Mouse (Mus musculus): ENCODE results near the gene Pcbp4. TPM values are rescaled to one million over a fixed set of nuclear protein-coding genes. Genes with fewer than 3 reads are reported as not detected.

The Pcbp4 gene
- total RNA-seq (2021) = 100 to 1,000 TPM; 151 to 170 TPM
- long read RNA-seq, experiment 1, transcript Pcbp4-201 (13 exons, 2,035 nt) = major isoform, 126 of 182 reads
- long read RNA-seq, experiment 1, partial matches to known transcripts = 22 of 182 reads
- long read RNA-seq, experiment 1, other reads (novel, unspliced or antisense) = 34 of 182 reads
- long read RNA-seq, experiment 2, transcript Pcbp4-201 (13 exons, 2,035 nt) = major isoform, 106 of 166 reads
- long read RNA-seq, experiment 2, partial matches to known transcripts = 17 of 166 reads
- long read RNA-seq, experiment 2, other reads (novel, unspliced or antisense) = 43 of 166 reads

GRCm38 (mm10) chr9:106453271-106454070 is at the start of gene Pcbp4:
Gene Pcbp4, plus strand, starts transcription at chr9:106453291.
- intact Hi-C loops (cut with DNase I) = no loop called here
- DNase-seq (ENCODE audit: low spot score in 2 of 2) = peak in 1 of 2 experiments; percentile 56

- DNase-seq (ENCODE audit: low spot score in 2 of 2) = no peak
- intact Hi-C loops (cut with DNase I) = no loop called here
These were observed 47.8 kb upstream of the Pcbp4 start for GRCm38 (mm10) chr9:106405275-106405674.

- intact Hi-C loops (cut with DNase I) = no loop called here
- no peak for DNase-seq (ENCODE audit: low spot score in 2 of 2)
These were observed 46.5 kb upstream of the Pcbp4 start for GRCm38 (mm10) chr9:106406443-106407078.

DNA sequence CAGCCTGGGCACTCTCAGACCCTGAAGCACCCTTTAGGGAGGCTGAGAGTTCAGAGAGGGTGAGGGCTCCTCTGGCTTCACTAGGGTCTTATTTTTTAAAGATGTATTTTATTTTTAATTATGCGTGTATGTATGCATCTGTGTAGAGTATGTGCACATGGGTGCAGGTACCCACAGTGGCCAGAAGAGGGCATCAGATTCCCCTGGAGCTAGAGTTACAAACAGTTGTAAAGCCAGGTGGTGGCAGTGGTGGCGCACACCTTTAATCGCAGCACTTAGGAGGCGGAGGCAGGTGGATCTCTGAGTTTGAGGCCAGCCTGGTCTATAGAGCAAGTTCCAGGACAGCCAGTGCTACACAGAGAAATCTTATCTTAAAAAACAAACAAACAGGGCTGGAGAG is 44.0 kb upstream of the Pcbp4 start:
- intact Hi-C loops (cut with DNase I) = no loop called here
- DNase-seq (ENCODE audit: low spot score in 2 of 2) = no peak

- intact Hi-C loops (cut with DNase I) = no loop called here
- DNase-seq (ENCODE audit: low spot score in 2 of 2) = no peak
These were observed 42.9 kb upstream of the Pcbp4 start for GRCm38 (mm10) chr9:106410086-106410650.

DNA sequence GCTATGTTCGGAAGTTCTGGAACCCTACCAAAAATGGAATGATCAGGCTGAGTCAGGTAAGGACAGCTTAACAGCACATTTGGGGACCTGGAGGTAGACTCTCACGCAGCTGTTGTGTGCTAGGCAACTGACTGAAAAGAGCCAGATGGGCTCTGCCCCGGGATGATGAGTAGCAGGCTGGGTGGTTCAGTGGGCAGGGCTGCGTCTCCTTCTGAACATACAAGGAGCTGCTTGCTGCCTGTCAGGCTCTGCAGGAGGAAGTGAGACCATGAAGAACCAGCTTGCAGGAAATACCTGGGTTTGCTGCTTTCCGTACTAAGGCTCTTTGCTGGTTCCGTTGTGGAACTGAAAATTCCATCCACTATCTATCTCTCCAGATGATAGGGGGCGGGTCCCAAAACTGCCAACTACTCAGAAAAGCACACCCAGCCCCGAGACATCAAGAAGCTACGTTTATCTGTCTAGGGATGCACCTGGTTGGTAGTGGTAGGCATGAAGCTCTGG is 41.9 kb upstream of the Pcbp4 start:
- peak; percentile 72 to 80 for DNase-seq (ENCODE audit: low spot score in 2 of 2)
- intact Hi-C loops (cut with DNase I) = no loop called here

GRCm38 (mm10) chr9:106411729-106412128 is 41.4 kb upstream of the Pcbp4 start:
- intact Hi-C loops (cut with DNase I) = no loop called here

GRCm38 (mm10) chr9:106412210-106412609 is 40.9 kb upstream of the Pcbp4 start:
- intact Hi-C loops (cut with DNase I) = no loop called here
- DNase-seq (ENCODE audit: low spot score in 2 of 2) = no peak

More at GRCm38 (mm10) chr9:106411729-106412128, 41.4 kb upstream of the Pcbp4 start:
- DNase-seq (ENCODE audit: low spot score in 2 of 2) = no peak

- DNase-seq (ENCODE audit: low spot score in 2 of 2) = no peak
- intact Hi-C loops (cut with DNase I) = no loop called here
These were observed 39.5 kb upstream of the Pcbp4 start for GRCm38 (mm10) chr9:106413606-106414005.

DNA sequence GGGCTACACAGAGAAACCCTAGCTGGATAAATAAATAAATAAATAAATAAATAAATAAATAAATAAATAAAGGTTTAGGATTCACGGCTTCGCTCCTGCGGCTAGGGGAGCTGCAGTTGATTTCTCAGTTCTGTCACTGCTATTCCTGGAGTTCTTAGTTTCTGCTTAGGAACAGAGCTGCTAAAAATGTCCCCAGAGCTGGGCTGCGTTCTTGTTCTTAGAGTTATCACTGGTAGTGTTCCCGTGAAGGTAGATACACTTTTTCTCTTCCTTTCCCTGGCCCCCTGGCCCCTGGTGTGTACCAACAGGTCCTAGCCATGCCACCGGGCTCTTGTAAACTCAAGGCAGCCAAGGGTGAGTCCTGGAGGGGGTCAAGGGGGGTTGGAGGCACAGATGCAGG is 36.3 kb upstream of the Pcbp4 start:
- DNase-seq (ENCODE audit: low spot score in 2 of 2) = peak; percentile 60 to 68
- intact Hi-C loops (cut with DNase I) = no loop called here

DNA sequence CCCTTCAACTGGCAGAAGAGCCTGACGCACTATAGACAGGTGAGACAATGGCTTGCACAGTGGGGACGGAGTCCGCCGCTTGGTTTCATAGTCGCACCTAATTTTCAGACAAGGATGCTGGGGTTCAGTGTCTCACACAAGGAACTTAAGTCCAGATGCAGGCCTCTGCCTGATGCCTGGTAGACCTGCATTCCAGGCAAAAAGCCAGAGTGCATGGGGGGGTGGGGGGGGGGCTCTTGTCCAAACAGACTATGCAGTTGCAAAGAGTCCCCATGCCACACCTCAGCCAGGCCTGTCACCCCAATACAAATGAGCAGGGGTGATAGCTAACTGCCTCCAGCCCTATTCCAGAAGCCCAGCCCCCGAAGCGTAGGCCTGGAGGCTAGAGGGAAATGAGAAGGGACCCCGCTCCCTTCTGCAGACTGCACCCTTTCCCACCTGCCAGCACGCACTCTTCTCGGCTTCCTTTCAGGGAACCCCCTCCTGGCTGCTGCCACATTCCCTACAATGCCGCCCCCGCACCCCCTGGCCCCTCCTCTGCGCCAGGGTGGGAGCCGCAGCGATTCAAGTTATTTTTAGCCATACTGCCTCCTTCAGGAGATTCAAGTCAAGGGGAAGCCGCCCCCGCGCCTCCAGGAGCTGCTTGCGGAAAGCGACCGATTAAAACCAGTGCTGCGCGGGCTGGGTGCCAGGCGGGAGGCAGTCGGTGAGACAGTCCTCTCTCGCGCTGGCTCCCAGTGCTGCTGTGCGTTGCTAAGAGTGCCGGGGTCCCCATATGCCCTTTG is 35.1 kb upstream of the Pcbp4 start:
- peak; percentile 97 to 98 for DNase-seq (ENCODE audit: low spot score in 2 of 2)
- intact Hi-C loops (cut with DNase I) = no loop called here

DNA sequence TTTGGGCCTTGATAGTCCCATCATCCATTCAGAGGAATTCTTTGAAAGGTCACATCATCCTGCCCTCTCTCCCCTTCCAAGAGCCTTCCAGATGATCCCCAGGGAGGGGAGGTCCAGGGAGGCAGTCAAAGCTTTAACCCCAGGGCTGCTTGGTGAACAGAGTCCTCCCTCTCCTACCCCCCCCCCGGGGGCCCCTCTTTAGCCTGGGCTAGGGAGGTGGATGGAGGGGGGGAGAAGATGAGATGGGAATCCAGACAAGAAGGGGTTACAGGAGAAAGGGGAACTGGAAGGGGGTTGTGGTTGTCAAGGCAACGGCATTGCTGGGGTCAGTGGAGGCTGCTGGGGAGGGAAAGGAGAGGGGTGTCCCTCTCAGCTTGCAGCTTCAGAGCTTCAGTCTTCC is 32.5 kb upstream of the Pcbp4 start:
- intact Hi-C loops (cut with DNase I) = loop anchor here (1.0 to 10.0 kb wide), 4 partner anchors 52 to 216 kb away; partner anchors contain the start of genes Dusp7 and Twf2
- DNase-seq (ENCODE audit: low spot score in 2 of 2) = no peak

GRCm38 (mm10) chr9:106421033-106421864 is 31.8 kb upstream of the Pcbp4 start:
- intact Hi-C loops (cut with DNase I) = loop anchor here (1.0 to 10.0 kb wide), 4 partner anchors 52 to 216 kb away; partner anchors contain the start of genes Dusp7 and Twf2
- no peak for DNase-seq (ENCODE audit: low spot score in 2 of 2)

- intact Hi-C loops (cut with DNase I) = loop anchor here (1.0 to 10.0 kb wide), 4 partner anchors 53 to 217 kb away; partner anchors contain the start of genes Dusp7 and Twf2
- peak; percentile 93 to 94 for DNase-seq (ENCODE audit: low spot score in 2 of 2)
These were observed 31.3 kb upstream of the Pcbp4 start for GRCm38 (mm10) chr9:106421865-106422160.

DNA sequence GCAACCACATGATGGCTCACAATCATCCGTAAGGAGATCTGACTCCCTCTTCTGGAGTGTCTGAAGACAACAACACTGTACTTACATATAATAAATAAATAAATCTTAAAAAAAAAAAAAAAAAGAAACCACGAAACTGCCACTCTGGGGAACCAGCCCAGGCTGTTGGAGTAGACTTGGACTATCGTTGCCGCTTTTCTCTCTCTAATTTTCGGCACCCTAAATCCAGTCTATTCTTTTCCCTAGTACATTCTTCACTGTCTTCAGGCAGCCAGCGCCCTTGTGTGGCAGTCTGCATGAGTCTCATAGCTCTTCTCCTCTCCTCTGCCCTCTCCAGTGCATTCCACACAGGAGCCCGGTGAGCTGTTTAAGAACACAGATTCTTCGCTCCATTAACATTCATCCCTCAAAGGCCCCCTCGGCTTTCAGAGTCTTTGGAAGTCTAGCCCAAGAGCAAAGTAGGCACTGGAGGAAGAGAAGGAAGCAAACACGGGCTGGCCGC is 24.3 kb upstream of the Pcbp4 start:
- DNase-seq (ENCODE audit: low spot score in 2 of 2) = peak in 1 of 2 experiments; percentile 44
- intact Hi-C loops (cut with DNase I) = loop anchor here (10.0 kb wide), 1 partner anchor 224 kb away; the partner anchor contains the start of gene Twf2

DNA sequence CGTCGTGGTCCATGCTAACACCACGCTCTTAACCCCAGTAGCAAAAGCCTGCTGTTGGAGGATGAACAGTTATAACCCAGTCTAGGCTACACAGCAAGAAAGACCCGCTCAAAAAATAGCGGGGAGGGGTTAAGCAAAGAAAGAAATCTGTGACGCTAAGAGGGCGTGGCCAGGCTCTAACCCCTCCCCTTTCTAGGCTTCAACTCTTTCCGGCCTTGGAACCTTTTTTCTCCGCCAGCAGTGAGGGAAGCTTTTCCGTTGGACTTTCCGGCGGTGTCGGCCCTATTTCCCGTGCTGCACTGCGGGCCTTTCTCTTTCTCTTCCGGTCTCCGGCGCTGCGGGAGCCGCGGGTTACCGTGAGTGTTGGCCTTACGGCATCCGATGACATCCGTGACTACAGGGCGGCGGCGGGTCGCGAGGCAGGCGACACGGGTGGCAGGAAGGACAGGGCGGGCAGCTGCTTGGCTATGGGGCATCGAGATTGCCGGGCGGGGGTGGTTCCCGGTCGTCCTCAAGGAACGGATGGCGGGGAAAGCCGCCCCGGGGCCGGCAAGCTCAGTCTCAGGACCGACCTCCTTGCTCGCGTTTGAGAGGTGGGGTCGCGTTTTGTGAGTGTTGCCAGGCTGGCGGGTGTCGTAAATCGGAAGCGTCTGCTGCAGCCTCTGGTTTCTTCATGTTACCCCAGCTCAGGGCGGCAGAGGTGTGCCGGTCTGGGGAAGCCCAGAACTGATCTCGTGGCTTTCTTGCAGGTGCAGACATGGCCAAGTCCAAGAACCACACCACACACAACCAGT is 23.7 kb upstream of the Pcbp4 start, which contains the start of gene Rpl29:
TSS of gene Rpl29 (plus strand) at position 234 of the 794 bp plus-strand sequence.
- peak; percentile 94 to 95 for DNase-seq (ENCODE audit: low spot score in 2 of 2)
- intact Hi-C loops (cut with DNase I) = loop anchor here (10.0 kb wide), 1 partner anchor 225 kb away; the partner anchor contains the start of gene Twf2

GRCm38 (mm10) chr9:106430015-106430264 is 23.2 kb upstream of the Pcbp4 start:
- DNase-seq (ENCODE audit: low spot score in 2 of 2) = no peak
- intact Hi-C loops (cut with DNase I) = no loop called here

All from left cerebral cortex, postnatal 14 days (tissue).